Mouse (Mus musculus) heart, adult 2 months (tissue): Measurements from ENCODE around the gene Adam19. TPM values are rescaled to one million over a fixed set of nuclear protein-coding genes. Genes with fewer than 3 reads are reported as not detected.
A peak's percentile ranks its signal among the peaks of the same experiment; 100 is the strongest.

Experiments used
- DNase-seq, 2 experiments: peaks; one replicate each; pipeline ENCODE4 v3.0.0; 2021
- H3K27ac ChIP-seq: fragments of 200-600 bp; 2 replicates; pipeline ENCODE4 v1.8.1; 2022
- H3K27me3 ChIP-seq: fragments of 200-500 bp; 2 replicates; pipeline ENCODE4 v1.6.1; 2012; ENCODE audit warnings: mild to moderate bottlenecking, low read length, inconsistent platforms, mixed read lengths; ENCODE audit not compliant: control insufficient read depth, insufficient read depth
- H3K36me3 ChIP-seq: fragments of 200-500 bp; 2 replicates; pipeline ENCODE4 v1.6.1; 2012; ENCODE audit warnings: low read length, inconsistent platforms; ENCODE audit not compliant: control insufficient read depth, insufficient read depth
- H3K4me1 ChIP-seq: fragments of 200-500 bp; 2 replicates; pipeline ENCODE4 v1.6.1; 2011; ENCODE audit warnings: low read length; ENCODE audit not compliant: control insufficient read depth, insufficient read depth
- H3K4me3 ChIP-seq: fragments of 200-600 bp; 2 replicates; pipeline ENCODE4 v1.8.1; 2022
- H3K79me2 ChIP-seq: fragments of 200-500 bp; replicated peaks from 2 replicates; pipeline ENCODE4 v1.6.1; 2012; ENCODE audit warnings: mild to moderate bottlenecking, inconsistent platforms, low read length, moderate library complexity, mixed read lengths; ENCODE audit not compliant: control insufficient read depth, insufficient read depth
- H3K9ac ChIP-seq: fragments of 200-500 bp; 2 replicates; pipeline ENCODE4 v1.6.1; 2012; ENCODE audit warnings: low read depth, mild to moderate bottlenecking, control low read depth, inconsistent platforms, low read length, mixed read lengths
- CTCF ChIP-seq: fragments of 200-600 bp; IDR thresholded peaks from 2 replicates; pipeline ENCODE4 v1.8.1; 2022; ENCODE audit warnings: antibody characterized with exemption, mild to moderate bottlenecking, moderate library complexity
- EP300 ChIP-seq: fragments of 200-500 bp; IDR thresholded peaks from 2 replicates; pipeline ENCODE4 v1.6.1; 2011; ENCODE audit warnings: low read depth, low read length, control low read depth; ENCODE audit not compliant: insufficient read depth
- POLR2A ChIP-seq: fragments of 200-500 bp; IDR thresholded peaks from 2 replicates; pipeline ENCODE4 v1.6.1; 2011; ENCODE audit warnings: mild to moderate bottlenecking, low read depth, low read length, control low read depth; ENCODE audit not compliant: insufficient read depth
- WGBS: fragments of 180-500 bp; shearing (Covaris S2); methylation state at CpG from one replicate; pipeline ENCODE4 v1.1.7; 2018; 5-methylcytosine and 5-hydroxymethylcytosine counted together
- intact Hi-C: fragments of 180-260 bp; cut with DNase I; formaldehyde crosslinking; loops from one replicate; pipeline ENCODE4 v1.15.1; 2025
- polyA plus RNA-seq: library from polyadenylated mRNA; depleted of rRNA; stranded (reverse); fragments of >200 nt; gene quantifications from 2 replicates; pipeline ENCODE4 v1.2.3, GENCODE M21; 2012
- total RNA-seq, 2 experiments: library from RNA; stranded (reverse); gene quantifications; 2 replicates each; pipeline ENCODE4 v1.2.3; 2021

Gene Adam19
- total and polyA plus RNA-seq, 3 experiments, result 17.7 to 63.9 (median 21.9) TPM

GRCm38 (mm10) chr11:46097062-46097461 is 41.3 kb downstream of the Adam19 start:
- Histone ChIP-seq H3K79me2 (no peaks in the 10 kb centered on the region; the same call in 1 of the 2 replicates), H3K27me3 (no peaks in the 10 kb centered on the region), H3K4me3 (no peak overlapping the region), H3K36me3 (peaks cover 9% of the 10 kb centered on the region; the same call in 1 of the 2 replicates), H3K4me1 (peaks cover 17% of the 10 kb centered on the region), H3K27ac (peak overlapping the region; percentile 58), H3K9ac (no peak overlapping the region)
- intact Hi-C loops, result no loop called here
- TF ChIP-seq POLR2A (no peak), CTCF (no peak), EP300 (no peak)
- WGBS, result 50% methylated on average over 3 of the region's 3 CpGs
- no peak for DNase-seq

- no peak overlapping the region for H3K9ac ChIP-seq
- WGBS, result 34% methylated on average over 6 of the region's 6 CpGs
- peak; percentile 61 to 73 for DNase-seq
- H3K27ac ChIP-seq, result peak overlapping the region; percentile 38
- H3K79me2 ChIP-seq, result no peaks in the 10 kb centered on the region; the same call in 1 of the 2 replicates
- no peaks in the 10 kb centered on the region for H3K27me3 ChIP-seq
- peaks cover 6% of the 10 kb centered on the region for H3K36me3 ChIP-seq
- TF ChIP-seq EP300, result 0 out of 2 replicates have a peak, but pooled peaks have one; percentile 60
- no peak for TF ChIP-seq CTCF
- no peak for TF ChIP-seq POLR2A
- no peak overlapping the region for H3K4me3 ChIP-seq
- peaks cover 11% of the 10 kb centered on the region for H3K4me1 ChIP-seq
- intact Hi-C loops, result no loop called here
Observed at GRCm38 (mm10) chr11:46102107-46102506, 46.3 kb downstream of the Adam19 start.

GRCm38 (mm10) chr11:46107046-46107445 is 51.3 kb downstream of the Adam19 start:
- Histone ChIP-seq H3K79me2 (no peaks in the 10 kb centered on the region; the same call in 1 of the 2 replicates), H3K4me3 (no peak overlapping the region), H3K36me3 (peaks cover 8% of the 10 kb centered on the region), H3K27ac (peak overlapping the region; percentile 27), H3K9ac (no peak overlapping the region), H3K27me3 (no peaks in the 10 kb centered on the region), H3K4me1 (peaks cover 20% of the 10 kb centered on the region)
- WGBS, result 49% methylated on average over 1 of the region's 1 CpGs
- no peak for TF ChIP-seq CTCF
- no peak for TF ChIP-seq EP300
- TF ChIP-seq POLR2A, result no peak
- peak in 1 of 2 experiments; percentile 27 for DNase-seq
- intact Hi-C loops, result no loop called here

- intact Hi-C loops, result no loop called here
- peaks cover 9% of the 10 kb centered on the region for H3K36me3 ChIP-seq
- WGBS, result 73% methylated on average over 5 of the region's 5 CpGs
Observed at GRCm38 (mm10) chr11:46109206-46109605, 53.4 kb downstream of the Adam19 start.

GRCm38 (mm10) chr11:46110156-46110944 is 54.6 kb downstream of the Adam19 start:
- H3K27me3 ChIP-seq, result no peaks in the 10 kb centered on the region
- H3K4me3 ChIP-seq, result no peak overlapping the region
- peak overlapping the region; percentile 83 for H3K27ac ChIP-seq
- H3K79me2 ChIP-seq, result no peaks in the 10 kb centered on the region
- DNase-seq, result peak in 1 of 2 experiments; percentile 66
- intact Hi-C loops, result loop anchor here (1.0 kb wide), 1 partner anchor 47 kb away; no protein-coding TSS in a partner anchor
- peaks cover 9% of the 10 kb centered on the region for H3K36me3 ChIP-seq
- H3K9ac ChIP-seq, result no peak overlapping the region
- 35% methylated on average over 8 of the region's 8 CpGs for WGBS
- TF ChIP-seq CTCF, result no peak
- TF ChIP-seq EP300, result 0 out of 2 replicates have a peak, but pooled peaks have one; percentile 37
- H3K4me1 ChIP-seq, result peaks cover 16% of the 10 kb centered on the region

More at GRCm38 (mm10) chr11:46109206-46109605, 53.4 kb downstream of the Adam19 start:
- no peak overlapping the region for H3K4me3 ChIP-seq
- no peak overlapping the region for H3K9ac ChIP-seq
- H3K79me2 ChIP-seq, result no peaks in the 10 kb centered on the region
- DNase-seq, result no peak
- TF ChIP-seq CTCF (no peak), POLR2A (no peak), EP300 (no peak)
- no peaks in the 10 kb centered on the region for H3K27me3 ChIP-seq
- peaks cover 16% of the 10 kb centered on the region for H3K4me1 ChIP-seq
- peak overlapping the region; percentile 83 for H3K27ac ChIP-seq

- H3K4me1 ChIP-seq, result peaks cover 19% of the 10 kb centered on the region
- H3K4me3 ChIP-seq, result no peak overlapping the region
- intact Hi-C loops, result loop anchor here (1.0 kb wide), 1 partner anchor 48 kb away; no protein-coding TSS in a partner anchor
- no peaks in the 10 kb centered on the region for H3K79me2 ChIP-seq
- H3K27me3 ChIP-seq, result no peaks in the 10 kb centered on the region
- peak overlapping the region; percentile 83 for H3K27ac ChIP-seq
- no peak for TF ChIP-seq POLR2A
- TF ChIP-seq CTCF, result no peak
- TF ChIP-seq EP300, result no peak
- no peak for DNase-seq
- H3K9ac ChIP-seq, result no peak overlapping the region
- WGBS, result 48% methylated on average over 1 of the region's 1 CpGs
- peaks cover 9% of the 10 kb centered on the region for H3K36me3 ChIP-seq
Observed at GRCm38 (mm10) chr11:46110945-46111287, 55.1 kb downstream of the Adam19 start.
